Mouse (Mus musculus) left cerebral cortex, postnatal 14 days (tissue): Measurements from ENCODE around the gene Ppp1r37. TPM values are rescaled to one million over a fixed set of nuclear protein-coding genes. Genes with fewer than 3 reads are reported as not detected.

Source experiments
- DNase-seq, 2 experiments: peaks; one replicate each; pipeline ENCODE4 v3.0.0; 2021 to 2022; ENCODE audit warnings: low spot score in 2 of 2, mixed read lengths in 1 of 2
- intact Hi-C: fragments of 180-260 bp; cut with DNase I; formaldehyde crosslinking; loops from one replicate; pipeline ENCODE4 v1.15.1; 2025
- total RNA-seq, 2 experiments: library from RNA; stranded (reverse); gene quantifications; 2 replicates each; pipeline ENCODE4 v1.2.3; 2021

The Ppp1r37 gene
- total RNA-seq, 2 experiments from 2014 or later = 87.9 to 98.8 TPM

DNA sequence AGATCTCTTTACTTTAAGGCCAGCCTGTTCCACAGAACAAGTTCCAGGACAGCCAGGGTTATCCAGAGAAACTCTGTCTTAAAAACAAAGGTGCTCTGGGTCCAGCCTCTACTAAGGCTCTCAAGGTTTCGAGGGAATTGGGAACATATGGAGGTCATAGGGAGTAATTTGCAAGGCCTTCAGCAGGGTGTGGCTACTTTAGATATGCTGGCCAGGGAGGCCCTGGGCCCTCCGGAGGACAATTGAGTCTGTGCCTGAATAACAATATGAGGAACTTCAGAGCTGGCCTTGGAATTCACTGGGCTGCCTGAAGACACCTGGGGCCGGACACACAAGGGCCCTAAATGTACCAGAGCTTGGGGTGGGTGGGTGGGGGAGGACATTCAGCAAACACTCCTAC, 12.7 kb upstream of the Ppp1r37 start:
- DNase-seq = no peak
- intact Hi-C loops = loop anchor here (10.0 kb wide), 1 partner anchor 171 kb away; the partner anchor contains the start of genes Ckm and Klc3

DNA sequence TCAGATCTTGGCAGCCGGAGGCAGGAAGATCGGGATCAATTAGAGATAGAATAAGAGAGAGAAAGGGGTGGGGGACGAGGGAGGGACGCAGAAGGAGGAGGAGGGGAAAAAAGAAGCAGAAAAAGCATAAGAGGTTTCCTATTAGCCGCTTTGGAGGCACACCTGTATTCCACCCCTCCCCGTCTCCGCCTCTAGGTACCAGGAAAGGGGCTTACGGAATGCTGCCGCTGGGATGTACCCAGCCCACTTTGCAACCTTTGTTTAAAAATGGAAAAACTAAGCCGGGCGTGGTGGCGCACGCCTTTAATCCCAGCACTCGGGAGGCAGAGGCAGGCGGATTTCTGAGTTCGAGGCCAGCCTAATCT, 10.9 kb upstream of the Ppp1r37 start:
- intact Hi-C loops = loop anchor here (10.0 kb wide), 1 partner anchor 169 kb away; the partner anchor contains the start of genes Ckm and Klc3

DNA sequence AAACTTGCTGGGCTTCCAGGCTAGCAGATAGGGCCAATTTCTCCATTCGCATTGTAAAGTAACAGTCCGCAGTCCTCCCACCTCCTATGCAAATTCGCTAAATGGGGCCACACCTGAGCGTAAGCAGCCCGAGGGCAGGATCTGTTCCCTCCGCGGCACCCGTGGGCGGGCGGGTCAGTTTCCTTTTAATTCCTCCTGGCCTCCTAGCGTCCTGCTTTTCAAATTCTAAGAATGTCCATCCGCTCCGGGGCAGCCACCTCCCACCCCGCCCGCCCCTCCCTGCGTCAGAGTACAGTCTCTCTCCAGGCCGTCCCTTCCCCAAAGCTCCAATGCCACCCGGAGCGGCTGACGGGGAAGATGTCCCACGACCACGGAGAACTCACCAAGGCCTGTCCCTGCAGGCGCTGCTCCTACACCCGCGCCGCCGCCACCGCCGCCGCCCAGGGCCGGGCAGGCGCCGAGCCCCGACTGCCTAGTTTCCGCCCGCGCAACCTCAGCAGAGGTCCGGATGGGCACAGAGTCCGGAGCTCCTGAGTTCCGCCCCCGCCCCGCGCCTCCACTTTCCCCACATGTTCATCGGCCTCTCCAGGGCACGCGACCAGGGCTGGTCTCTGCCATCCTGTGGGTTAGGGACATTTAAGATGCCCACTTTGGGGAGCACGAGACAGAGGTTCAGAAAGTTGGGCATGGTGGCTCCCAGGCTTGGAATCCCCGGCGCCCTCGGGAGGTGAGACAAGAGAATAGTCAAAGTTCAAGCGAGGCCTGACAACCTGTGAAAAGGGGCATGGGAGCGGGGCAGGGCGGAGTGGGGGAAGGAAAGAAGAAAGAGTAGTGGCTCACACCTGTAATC, 10.3 kb upstream of the Ppp1r37 start:
- intact Hi-C loops = loop anchor here (10.0 kb wide), 1 partner anchor 168 kb away; the partner anchor contains the start of genes Ckm and Klc3
- DNase-seq = peak; percentile 58 to 71

More for the DNA sequence above, 10.9 kb upstream of the Ppp1r37 start:
- DNase-seq = no peak

DNA sequence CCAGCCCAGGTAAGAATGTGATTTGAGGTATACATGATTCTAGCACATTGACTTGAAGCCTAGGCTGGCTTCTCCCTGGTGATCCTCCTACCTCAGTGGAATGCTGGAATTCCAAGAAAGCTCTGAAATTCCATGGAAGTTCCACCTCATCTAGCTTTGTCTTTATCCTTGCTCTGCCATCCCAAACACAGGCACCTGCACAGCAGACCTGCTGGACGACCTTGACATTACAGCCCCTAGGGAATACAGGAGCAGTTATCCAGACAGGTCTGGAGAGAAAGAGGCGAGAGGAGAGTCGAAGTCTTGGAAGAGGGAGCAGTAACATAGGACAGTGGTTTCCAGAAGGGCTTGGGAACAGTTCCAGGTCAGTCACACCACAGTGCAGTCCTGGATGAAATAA, 6.8 kb upstream of the Ppp1r37 start:
- intact Hi-C loops = loop anchor here (10.0 kb wide), 1 partner anchor 165 kb away; the partner anchor contains the start of genes Ckm and Klc3
- DNase-seq = no peak

DNA sequence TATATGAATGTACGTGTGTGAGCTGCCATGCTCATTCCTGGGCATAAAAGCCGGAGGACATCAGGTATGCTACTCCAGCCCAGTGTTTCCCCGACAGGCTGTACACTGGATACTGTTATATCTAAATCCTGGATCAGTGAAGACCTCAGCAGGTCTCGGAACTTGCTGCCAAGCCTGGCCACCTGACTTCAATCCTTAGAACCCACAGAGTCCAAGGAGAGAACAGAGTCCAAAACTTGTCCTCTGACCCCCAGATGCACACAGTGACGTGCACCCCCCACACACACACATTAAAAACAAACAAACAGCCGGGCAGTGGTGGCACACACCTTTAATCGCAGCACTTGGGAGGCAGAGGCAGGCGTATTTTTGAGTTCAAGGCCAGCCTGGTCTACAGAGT, 4.5 kb upstream of the Ppp1r37 start:
- intact Hi-C loops = no loop called here
- DNase-seq = no peak

DNA sequence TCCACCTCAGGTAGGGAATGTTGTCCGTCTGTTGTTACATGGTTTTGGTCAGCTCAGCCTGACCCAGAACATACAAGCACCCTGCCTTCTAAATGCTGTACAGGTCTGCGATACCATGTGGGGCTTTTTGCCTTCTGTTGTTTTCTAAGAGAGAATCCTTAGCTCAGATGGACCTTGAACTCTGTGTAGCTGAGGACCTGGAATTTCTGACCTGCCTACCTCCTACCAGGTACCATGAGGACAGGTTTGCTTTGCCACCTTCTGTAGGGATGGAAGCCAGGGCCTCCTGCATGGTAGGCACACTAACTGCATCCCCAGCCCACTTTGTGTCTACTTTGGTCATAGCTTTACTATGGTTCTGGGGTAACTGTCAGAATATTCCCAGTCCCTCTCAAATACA, 2.9 kb upstream of the Ppp1r37 start:
- intact Hi-C loops = no loop called here
- no peak for DNase-seq

DNA sequence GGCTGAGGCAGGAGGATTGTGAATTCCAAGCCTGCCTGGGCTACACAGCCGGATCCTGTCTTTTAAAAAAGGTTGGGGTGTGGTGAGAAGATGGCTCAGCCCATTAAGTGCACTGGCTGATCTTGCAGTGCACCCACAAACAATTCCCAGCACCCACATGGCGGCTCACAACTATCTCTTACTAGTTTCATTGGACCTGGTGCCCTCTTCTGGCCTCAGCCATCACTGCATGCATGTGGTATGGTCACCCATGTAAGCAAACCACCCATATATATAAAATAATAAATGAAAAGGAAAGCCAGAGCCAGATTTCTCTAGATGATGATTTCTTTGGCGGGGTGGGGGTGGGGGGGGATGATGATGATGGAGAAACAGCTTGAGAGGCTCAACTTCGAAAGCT, 1.6 kb upstream of the Ppp1r37 start:
- intact Hi-C loops = loop anchor here (5.0 kb wide), 1 partner anchor 57 kb away; the partner anchor contains the start of genes Bloc1s3 and Trappc6a
- DNase-seq = no peak

DNA sequence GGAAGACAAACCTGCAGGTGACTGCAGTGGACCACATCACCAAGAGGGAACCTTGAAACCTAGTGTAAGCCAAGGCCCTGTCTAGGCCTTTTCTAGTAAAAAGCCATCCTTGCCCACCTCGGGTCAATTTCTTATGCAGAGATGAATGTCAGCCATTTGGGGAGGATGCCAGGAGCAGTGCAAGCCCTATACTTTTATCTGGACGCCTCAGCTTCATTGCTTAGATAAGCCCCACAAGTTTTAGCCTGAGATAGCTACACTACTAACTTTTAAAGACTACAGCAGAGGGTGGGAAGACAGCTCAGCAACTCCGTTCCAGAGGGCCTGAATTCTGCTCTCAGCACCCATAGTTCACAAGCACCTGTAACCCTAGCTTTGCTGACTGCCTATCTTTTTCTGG, 1.0 kb upstream of the Ppp1r37 start:
- DNase-seq = no peak
- intact Hi-C loops = loop anchor here (5.0 kb wide), 1 partner anchor 57 kb away; the partner anchor contains the start of genes Bloc1s3 and Trappc6a

DNA sequence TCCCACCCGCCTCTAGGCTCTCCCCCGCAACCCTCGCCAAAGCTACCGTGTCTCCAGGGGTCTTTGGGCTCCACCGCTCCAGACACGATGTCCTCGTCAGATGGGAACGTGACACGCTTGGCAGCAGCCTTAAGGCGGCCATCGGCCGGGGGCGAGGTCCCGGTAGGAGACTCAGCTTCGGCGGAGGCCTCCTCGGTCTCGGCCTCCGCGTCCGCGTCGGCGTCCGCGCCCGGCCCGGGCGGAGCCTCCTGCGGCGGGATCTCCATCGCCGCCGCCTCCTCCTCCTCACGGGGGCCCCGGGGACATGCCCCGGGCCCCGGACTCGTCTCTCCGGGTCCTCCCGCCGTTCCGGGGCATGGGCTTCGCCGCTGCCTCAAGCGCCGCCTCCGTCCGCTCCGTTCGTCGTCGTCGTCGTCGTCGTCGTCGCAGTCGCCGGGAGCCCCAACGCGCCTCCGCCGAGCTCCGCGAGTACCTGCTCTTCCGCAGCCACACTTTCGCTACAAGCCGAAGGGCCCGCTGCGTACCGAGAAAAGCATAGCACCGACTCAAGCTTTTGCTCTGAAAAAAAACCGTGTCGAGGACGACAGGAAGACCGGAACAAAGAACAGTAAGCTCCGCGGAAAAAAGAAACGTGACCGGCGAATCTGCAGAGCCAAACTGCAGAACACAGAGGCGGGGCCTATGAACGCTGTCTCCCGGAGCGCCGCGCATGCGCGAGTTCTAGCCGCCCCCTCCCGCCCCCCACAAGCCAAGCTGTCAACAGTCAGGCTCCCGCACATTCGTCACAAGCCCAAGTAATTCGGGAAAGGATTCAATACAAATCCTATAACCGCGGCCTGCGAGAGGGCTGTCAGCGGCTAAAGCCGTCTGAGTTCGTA, 872 bp downstream of the Ppp1r37 start:
- peak; percentile 89 to 90 for DNase-seq
- intact Hi-C loops = loop anchor here (5.0 kb wide), 1 partner anchor 55 kb away; the partner anchor contains the start of genes Bloc1s3 and Trappc6a

DNA sequence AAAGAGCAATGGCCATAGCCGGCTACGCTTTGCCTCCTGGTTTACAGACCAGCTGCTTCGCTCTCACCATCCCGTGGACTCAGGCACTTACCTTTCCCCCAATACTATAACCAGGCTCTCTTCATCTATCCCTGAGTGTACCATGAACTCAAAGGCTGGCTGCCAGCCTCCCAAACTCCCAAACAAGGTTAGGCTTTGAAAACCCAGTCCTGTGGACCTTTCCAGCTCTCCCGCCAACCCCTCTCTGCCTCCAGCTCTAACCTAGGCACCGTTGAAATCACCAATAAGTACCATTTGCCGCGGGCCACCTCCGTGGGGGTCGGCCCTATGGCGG, 1.5 kb downstream of the Ppp1r37 start:
- intact Hi-C loops = loop anchor here (5.0 kb wide), 1 partner anchor 54 kb away; the partner anchor contains the start of genes Bloc1s3 and Trappc6a
- DNase-seq = no peak

DNA sequence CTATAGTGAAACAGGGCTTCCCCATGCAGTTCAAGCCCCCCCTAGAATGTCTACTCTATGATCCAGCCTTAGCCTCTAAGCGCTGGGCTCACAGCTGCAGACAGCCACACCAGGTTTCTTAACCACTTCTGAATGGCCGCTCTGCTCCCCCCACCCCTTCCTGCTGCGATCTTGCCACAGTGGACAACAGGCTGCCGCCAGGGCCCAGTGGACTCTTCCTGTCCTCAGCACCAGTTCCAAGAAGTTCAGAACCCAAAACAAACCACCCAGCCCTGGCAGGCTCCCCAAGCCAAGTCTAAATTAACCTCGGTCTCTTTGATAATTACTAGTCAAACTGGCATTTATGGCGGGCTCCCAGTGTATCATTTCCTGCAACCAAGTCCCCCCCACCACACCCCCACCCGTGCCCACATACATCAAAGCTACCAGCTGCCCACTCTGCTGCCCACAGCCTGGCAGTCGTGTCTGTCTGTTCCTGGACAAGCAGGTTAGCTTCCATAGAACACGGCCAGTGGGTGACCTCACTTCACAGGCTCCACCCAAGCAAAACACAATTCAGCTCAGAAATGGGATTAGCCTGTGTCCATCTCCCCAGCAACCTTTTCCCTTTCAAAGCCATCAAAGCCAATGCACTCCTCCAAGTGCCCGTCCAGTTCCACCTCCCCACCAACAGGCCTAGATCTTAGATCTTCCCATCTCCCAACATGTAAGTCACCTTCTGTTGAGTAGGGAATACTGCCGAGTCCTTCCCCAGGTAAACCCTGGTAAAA, 2.2 kb downstream of the Ppp1r37 start:
- intact Hi-C loops = loop anchor here (5.0 kb wide), 1 partner anchor 53 kb away; the partner anchor contains the start of genes Bloc1s3 and Trappc6a
- DNase-seq = no peak

DNA sequence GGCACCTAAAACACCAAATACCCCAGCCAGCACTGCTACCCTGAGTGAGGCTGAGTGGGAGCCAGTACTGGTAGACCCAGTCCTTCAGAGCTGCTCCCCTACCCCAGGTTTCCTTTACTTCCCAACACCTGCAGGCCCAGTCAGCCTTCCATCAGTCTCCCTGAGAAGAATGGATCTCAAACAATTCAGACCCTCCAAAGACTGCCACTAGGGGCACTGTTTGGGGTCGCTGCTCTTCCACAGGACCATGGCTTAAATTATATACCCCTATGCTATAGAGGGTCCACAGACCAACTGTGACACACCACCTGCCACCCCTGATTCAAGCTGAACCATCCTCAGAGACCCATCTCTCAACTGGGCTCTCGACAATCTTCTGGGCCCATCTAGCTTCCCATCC, 3.9 kb downstream of the Ppp1r37 start:
- intact Hi-C loops = no loop called here
- no peak for DNase-seq

DNA sequence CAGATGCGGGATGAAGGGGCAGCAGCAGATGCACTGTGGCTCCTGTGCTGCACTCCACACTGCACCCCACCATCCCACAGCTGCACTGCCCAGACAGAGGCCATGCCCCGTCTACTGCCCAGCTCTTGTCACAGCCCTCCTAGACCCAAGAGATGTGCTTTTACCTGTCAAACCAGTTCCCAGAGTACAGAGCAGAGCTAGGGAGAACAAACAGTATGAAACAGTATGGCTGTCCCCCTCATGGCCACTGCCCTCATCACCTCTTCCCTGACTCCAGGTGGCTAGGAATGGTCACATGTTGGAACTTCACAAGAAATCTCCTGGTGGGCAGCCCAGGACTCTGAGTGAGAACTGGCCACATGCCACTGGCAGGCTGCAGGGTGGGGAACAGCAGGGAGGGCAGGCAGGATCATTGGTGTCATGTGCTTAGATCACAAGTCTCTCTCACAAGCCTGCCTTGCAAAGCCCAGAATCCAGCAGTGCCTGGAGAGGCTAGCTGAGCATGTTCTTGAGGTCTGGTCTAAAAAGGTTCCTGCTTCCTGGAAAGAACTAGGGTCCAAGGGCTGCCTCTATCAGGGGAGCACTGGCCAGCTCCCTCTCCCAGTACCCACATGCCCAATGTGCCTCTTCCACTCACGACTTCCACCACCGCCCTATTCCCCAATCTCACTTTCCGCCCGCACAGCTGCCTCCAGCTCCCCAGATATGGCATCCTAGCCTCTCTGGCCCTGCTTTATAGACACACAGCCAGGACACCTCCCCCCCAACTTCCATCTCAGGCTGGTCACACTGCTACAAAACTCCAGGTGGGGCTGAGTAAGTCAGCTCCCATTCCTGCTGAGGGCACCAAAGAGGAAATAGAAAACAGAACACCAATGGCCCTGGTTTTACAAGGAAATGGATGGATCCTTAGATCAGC, 4.6 kb downstream of the Ppp1r37 start:
- intact Hi-C loops = no loop called here
- no peak for DNase-seq

DNA sequence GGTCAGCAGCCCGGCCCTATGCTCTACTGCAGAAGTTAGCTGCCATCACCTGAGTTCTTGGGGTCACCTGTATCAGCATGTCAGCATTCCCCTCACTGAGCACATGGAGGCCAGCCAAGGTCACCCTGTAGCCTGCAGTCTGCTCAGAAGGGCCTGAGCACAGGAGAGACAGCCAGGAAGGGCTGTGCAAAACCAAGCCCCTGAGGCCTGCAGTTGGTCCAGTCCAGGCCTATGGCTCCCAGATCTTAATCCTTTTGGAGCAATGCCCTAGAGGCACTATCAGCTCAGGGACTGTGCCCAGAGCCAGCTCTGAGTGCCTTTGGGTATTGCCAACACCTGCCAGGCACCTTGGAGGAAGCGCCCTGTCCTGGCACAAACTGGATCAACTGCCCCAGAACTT, 5.8 kb downstream of the Ppp1r37 start:
- DNase-seq = no peak
- intact Hi-C loops = no loop called here

DNA sequence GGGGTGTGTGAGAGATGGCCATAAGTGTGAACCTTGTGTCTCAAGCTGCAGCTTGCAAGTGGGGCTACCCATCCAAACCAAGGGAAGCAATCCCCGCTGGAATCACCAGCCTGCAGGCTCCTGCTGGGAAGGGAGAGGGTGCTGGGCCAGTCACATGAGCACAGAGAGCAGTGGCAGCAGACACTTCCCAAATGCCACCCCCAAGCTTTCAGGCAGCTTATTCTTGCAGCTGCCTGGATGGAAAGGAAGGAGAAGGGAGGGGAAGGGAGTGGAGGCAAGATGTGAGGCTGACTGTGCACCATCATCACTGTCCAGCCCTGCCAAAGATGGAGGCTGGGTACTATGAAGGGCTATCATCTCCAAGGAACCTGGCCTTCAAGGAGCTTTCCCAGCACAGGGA, 8.7 kb downstream of the Ppp1r37 start:
- DNase-seq = peak; percentile 63 to 74
- intact Hi-C loops = no loop called here

DNA sequence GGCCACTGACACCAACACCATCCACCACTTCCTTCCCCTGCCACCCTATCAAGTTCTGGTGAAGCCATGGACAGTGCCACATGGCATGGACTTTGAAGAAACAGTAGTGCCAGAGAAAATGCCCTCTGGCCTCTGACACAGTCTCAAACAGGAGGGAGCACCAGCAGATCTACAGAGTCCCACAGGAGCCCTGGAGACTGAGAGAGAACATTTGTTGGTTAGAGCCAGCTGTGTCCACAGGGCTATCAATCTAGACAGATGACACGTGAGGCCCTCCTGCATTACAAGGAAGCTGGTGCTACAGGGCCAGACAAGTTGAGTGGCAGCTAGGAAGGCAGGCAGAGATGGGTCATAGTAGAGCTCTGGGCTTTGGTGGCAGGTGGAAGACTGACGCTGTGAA, 10.4 kb downstream of the Ppp1r37 start:
- intact Hi-C loops = no loop called here
- DNase-seq = no peak

DNA sequence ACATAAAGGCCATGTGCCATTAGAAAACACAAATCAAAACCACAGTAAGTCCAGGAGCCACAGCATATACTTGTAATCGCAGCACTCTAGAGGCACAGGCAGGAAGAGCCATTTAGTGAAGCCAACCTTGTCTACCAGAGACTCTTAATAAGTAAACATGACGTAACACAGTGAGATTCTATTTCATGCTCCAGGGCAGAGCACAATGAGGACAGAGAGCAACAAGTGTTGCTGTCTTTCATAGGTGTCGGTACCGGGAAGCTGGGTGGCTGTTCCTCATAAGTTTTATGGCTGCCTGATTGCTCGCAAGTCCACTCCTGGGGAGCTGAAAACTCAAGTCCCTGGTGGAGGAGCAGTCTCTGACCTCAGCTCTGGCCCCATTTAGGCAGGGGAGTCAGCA, 11.2 kb downstream of the Ppp1r37 start:
- DNase-seq = no peak
- intact Hi-C loops = no loop called here

DNA sequence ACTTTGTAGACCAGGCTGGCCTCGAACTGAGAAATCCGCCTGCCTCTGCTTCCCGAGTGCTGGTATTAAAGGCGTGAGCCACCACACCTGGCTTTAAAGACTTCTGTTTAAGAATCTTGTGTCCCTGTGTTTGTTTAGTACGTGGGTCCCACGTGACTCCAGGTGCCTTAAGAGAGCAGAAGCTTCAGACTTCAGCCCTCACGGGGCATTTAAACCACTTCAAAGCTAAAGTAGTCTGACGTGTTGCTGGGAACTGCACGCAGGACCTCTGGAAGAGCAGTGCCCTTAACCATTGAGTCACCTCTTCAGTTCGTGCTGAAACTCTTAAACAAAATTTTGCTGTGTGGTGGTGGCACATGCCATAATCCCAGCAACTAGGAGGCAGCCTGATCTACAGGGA, 13.5 kb downstream of the Ppp1r37 start:
- no peak for DNase-seq
- intact Hi-C loops = no loop called here
